Mouse (Mus musculus): ENCODE data around the gene Gmpr.
"Not testable (repeated sequence)": the region's sequence is repeated elsewhere in the genome, so short reads cannot be mapped to it uniquely, and the experiment has no call there.

The Gmpr gene

GRCm38 (mm10) chr13:45507274-45508229 is at the start of gene Gmpr:
Gmpr (plus strand) TSS chr13:45507444.
- in situ Hi-C loops (cut with MseI, MboI), result no loop called here

DNA sequence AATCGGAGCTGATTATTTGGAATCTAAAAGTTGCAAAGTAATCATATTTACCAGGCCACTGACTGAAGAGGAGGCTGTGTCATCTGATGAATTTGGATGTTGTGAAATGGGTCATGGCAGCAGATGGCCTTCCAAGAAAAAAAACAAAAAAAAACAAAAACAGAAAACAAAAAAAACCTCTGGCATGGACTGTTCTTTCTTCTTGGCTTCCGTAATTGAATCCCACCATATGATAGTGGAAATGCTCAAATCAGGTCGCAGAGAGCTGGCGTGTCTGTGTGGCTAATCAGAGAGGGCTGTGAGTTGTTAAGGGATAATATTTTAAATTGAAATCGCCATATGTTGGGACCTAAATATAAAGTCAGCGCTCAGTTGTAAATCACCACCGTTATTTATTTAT is 49.8 kb upstream of the Gmpr start:
- in situ Hi-C loops (cut with MseI, MboI), result loop anchor here in 1 of 2 experiments (10.0 kb wide), 1 partner anchor 433 kb away; no protein-coding TSS in a partner anchor

DNA sequence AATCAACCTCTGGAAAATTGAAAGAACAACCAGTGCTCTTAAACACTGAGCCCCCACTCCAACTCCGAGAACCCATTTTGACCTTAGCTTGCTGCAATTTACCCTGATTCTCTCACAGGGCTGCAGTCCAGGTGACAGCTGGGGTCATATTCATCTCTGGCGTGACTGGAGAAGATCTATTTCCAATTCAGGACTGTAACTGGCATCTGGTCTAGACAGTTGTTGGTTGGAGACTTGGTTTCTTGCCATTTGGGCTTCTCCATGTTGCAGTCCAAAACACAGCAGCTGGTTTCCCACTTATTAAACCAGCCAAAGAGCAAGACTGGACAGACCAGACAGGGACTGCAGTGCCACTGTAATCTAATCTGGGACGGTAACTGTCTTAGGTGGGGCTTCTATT is 47.1 kb upstream of the Gmpr start:
- in situ Hi-C loops (cut with MseI, MboI), result no loop called here

- in situ Hi-C loops (cut with MseI, MboI), result no loop called here
These were observed 45.8 kb upstream of the Gmpr start for GRCm38 (mm10) chr13:45461370-45461958.

GRCm38 (mm10) chr13:45465616-45466015 is 41.6 kb upstream of the Gmpr start:
- in situ Hi-C loops (cut with MseI, MboI), result no loop called here

GRCm38 (mm10) chr13:45466031-45466519 is 41.2 kb upstream of the Gmpr start:
- in situ Hi-C loops (cut with MseI, MboI), result no loop called here

DNA sequence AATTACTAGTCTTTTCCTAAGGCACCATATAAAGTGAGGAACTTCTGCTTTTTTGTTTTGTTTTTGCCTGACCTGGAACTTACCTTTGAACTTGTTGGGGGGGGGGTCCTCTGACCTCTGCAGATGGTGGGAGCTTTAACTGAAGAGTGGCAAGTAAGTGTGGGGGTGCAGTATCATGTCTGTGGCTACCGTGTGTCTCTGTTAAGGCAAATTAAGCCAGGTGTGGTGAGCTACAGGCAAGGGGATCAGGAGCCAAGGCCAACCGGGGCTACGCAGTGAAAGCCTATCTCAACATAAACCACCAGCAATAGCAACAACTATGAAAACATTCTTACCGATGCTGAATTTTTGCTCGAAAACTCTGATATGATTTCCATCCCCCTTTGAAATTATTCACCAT is 38.5 kb upstream of the Gmpr start:
- in situ Hi-C loops (cut with MseI, MboI), result no loop called here

DNA sequence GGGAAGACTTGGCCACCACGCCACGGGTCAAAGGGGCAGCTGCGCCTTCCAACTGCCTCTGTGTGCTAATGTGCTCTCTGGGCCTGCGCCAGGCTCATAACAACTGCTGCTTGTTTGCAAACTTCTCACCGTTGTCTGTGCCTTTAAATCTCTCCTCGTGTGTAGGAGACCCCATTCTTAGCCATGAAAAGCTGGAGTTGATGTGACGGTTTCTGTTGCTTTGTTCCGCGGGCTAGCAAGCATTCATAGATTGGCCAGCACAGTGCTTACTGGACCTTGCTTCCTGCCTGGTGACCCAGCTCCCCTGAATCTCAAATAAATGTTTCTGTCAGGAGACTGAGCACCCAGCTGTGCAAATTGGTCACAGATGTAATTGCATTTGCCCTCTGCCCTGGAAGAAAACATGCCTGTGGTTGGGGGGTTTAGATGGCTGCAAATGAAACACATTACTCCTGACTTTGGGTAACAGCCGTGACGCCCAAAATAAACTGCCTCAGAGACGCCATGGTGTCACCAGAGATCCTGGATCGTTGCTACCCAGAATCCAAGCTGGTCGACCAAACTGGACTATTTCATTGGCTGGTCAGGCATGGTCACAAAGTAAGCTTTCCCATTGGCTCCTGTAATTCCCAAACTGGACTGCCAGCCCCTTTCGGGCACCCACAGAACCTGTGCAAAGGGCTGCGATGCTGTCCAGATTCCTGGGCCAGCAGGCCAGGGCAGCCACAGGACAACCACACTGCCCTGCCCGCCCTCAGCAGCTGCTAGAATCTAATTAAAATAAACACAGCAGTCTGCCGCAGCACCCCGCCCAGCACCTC is 37.6 kb upstream of the Gmpr start:
- in situ Hi-C loops (cut with MseI, MboI), result loop anchor here (10.0 kb wide), 2 partner anchors 295 to 435 kb away; no protein-coding TSS in a partner anchor

DNA sequence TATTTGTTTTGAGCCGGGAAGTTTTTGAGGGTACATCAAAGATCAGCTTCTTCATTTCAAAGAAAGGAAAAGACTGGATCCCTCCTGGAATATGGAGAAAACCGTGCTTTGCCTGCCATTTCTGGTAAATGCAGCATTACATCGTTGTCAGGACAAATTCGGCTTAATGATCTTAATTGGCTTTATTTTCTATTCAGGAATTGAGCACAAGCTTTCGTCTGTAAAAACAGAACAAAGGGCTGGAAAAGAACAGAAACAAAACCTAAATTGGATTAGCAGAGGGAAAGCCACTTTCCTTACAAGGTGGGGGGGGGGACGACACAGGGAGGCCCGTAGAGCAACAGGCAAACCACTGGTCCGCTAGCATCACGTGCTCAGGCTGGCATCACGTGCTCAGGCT is 33.9 kb upstream of the Gmpr start:
- in situ Hi-C loops (cut with MseI, MboI), result loop anchor here (10.0 kb wide), 2 partner anchors 299 to 439 kb away; no protein-coding TSS in a partner anchor

DNA sequence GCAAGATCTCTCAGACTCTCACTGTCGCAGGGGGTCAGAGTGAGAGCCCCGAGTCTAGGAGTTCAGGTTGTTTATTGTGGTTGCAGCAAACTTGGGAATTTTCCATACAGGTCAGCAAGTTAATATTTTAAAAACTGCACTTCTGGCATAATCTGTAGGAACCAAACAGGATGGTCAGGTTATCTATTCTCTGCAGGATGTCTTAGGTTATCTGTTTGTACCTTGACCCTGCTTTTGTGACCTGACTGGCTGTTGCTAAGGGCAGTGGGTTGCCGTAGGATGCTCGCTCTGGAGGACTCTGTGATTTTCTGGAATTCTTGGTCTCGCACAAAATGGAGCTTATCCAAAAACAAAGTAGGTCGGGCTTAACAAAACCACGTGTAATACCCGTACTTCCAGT is 31.9 kb upstream of the Gmpr start:
- in situ Hi-C loops (cut with MseI, MboI), result loop anchor here (5.0 to 10.0 kb wide), 3 partner anchors 300 to 440 kb away; no protein-coding TSS in a partner anchor

GRCm38 (mm10) chr13:45477183-45477582 is 30.1 kb upstream of the Gmpr start:
- in situ Hi-C loops (cut with MseI, MboI), result loop anchor here (5.0 to 10.0 kb wide), 3 partner anchors 302 to 442 kb away; no protein-coding TSS in a partner anchor

DNA sequence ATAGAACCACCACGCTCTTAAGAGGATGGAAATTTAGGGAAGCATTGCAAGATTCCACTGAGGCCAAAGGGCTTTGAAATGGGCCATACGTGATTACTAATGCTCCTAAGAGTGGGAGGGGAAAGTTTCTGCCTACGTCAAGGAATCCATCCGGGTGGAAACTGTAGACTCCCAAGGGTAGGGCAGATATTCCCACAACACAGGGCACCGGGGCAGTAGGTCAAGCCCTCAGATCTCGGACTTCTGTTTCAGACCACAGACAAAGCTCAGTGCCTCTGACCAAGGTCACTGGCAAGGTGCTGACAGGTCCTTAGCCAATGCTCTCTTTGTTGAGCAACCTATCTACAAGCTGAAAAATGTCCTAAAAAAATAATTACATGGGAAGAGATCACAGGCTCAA is 27.3 kb upstream of the Gmpr start:
- in situ Hi-C loops (cut with MseI, MboI), result loop anchor here (5.0 to 10.0 kb wide), 3 partner anchors 305 to 445 kb away; no protein-coding TSS in a partner anchor

DNA sequence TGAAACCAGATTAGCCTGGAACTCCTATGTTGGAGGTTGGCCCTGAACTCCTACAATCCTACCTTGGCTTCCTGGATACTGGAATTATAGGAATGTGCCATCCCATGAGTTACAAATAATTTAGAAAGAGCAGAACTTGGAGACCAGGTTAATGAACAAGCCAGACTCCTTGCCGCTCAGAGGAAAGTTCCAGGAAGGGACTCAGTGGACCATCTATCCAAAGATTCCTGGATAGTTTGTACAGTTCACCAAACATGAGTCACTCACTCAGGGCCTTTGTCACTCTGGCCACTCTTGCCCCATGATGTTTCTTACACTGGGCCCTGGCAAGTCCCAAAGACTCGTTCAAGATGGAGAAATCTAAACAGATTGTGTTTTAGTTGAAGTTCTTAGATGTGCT is 24.0 kb upstream of the Gmpr start:
- in situ Hi-C loops (cut with MseI, MboI), result no loop called here

DNA sequence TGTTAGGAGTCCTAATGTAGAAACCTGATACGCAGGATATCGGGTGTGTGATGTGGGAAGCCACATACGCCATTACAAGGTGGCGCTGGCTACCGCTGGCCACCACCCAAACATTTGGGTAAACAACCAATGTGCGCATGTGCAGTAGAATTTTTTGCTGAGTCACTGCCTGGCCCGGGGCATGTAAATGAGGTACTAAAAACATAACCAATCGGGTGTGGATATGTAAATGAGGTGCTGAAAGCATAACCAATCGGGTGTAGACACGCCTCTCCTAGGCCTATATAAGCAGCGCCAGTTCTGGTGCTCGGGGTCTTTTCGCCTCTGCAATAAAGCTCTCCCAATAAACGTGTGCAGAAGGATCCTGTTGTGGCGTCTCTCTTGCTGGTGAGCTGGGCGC is 23.3 kb upstream of the Gmpr start:
- in situ Hi-C loops (cut with MseI, MboI), result not testable (repeated sequence)

DNA sequence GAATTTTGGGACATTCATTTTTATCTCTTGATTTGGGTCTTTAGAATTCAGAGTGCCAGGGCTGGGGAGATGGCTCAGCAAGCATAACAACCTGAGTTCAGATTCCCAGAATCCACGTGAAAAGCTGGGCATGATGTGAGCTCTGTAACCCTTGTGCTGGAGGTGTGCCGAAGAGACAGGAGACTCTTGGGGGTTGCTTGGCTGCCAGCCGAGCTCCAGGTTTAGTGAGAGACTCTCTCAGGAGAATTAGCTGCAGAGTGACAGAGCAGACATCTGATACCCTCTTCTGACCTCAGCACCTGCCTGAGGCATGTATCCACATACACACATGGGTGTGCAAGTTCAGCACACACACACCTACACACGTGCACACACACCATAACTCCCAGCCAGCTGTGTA is 21.6 kb upstream of the Gmpr start:
- in situ Hi-C loops (cut with MseI, MboI), result no loop called here

GRCm38 (mm10) chr13:45486598-45486997 is 20.6 kb upstream of the Gmpr start:
- in situ Hi-C loops (cut with MseI, MboI), result no loop called here

DNA sequence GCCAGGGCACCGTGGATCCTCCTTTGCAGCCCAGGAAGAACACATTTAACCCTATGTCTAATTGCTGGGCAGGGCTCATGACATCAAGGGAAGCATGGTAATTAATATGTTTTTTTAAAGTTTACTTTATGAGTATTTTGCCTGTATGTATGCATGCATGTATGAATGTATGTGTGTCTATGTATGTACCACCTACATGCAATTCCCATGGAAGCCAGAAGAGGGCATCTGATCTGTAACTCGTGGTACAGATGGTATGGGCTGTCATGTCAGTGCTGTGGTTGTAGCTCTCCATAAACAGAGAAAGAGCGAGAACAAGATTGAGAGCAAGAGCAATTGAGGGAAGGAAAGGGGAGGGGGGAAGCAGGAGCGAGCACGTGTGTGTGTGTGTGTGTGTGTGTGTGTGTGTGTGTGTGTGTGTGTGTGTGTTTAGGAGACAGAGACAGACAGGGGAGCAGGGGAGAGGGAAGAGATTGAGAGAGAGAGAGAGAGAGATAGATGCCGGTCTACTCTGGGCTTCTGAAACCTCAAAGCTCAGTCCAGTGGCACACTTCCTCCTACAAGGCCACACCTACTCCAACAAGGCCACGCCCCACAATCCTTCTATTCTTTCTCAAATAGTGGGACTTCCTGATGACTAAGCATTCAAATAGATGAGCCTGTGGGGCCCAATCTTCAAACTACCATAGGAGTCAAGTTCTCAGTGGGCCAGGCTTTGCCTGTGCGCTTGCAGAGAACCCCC is 15.1 kb upstream of the Gmpr start:
- in situ Hi-C loops (cut with MseI, MboI), result no loop called here

DNA sequence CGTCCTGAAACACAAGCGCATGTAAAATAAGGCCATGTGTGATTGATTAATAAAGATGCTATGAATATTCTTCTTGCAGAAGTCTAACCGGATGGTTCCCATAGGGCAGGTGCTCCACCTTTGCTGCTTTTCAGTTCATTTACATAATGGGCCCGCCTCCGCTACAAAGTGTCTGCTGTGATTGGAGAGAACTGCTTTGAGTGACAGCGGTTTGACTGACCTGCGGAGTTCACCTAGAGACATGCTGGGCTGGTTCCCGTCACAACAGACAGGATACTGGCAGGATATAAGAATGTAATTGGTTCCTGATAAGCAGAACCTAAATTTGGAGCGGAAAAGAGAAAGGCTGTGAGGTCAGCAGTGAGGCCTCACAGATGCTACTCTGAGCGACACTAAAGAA is 13.4 kb upstream of the Gmpr start:
- in situ Hi-C loops (cut with MseI, MboI), result no loop called here

DNA sequence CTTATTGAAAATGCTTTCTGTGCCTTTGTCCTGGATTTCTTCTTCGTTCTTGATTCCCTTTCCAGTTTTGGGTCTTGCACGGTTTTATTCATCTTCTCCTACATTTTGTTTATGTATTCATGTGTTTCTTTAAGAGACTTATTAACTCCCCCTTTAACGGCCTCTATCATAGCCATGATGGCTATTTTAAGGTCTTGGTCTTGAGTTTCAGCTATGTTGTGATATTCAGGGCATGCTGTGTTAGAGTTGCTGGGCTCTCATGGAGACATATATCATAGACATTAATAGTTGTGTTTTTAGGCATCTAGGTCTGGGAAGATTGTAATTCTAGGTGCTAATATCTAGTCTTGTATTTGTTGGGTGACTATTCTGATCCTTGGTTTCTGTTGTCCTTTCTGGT is 8.6 kb upstream of the Gmpr start:
- in situ Hi-C loops (cut with MseI, MboI), result no loop called here

GRCm38 (mm10) chr13:45499391-45499790 is 7.9 kb upstream of the Gmpr start:
- in situ Hi-C loops (cut with MseI, MboI), result no loop called here

DNA sequence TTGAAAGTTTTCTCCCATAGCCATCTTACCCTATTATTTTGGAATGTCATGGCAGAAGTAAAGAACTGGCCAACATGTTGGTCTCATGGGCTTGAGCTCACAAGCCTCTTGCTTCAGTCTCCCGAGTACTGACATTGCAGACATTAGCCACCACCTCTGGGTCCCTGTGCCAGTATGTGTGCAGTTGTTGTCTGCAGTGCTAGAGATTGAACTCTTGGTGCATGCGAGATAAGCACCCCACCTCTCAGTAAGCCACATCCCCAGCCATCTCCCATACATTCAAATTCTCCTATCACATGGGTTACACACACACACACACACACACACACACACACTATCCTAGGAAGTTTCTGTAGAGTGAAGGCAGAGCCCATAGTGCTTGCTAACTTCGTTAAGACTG is 7.3 kb upstream of the Gmpr start:
- in situ Hi-C loops (cut with MseI, MboI), result no loop called here
